Mouse (Mus musculus): ENCODE data around the gene Mrgpra2b.
"Not testable (repeated sequence)": the region's sequence is repeated elsewhere in the genome, so short reads cannot be mapped to it uniquely, and the experiment has no call there.

Mrgpra2b gene

DNA sequence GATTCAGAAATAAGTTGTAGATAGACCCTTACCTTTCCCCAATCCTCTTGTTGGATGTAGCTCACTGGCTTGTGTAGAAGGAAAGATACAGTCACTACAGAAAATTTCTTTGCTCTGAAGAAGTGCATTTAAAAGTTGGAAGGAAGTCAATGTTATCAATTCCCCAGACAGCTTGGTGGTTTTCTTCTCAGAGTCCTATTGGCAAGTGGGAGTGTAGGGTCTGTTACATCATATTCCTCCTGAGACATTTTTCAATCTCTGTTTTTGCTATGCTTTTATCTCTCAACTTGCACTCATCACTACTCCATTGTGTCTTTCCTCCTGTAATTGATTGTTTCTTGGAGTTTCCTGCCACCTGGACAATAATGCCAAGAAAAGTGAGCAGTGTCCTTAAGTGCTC, at the start of gene Mrgpra2b:
Gene Mrgpra2b (minus strand): TSS at position 101 of the 400 bp plus-strand sequence.
- DNase-seq (ENCODE audit: inconsistent ontology term): no peak

DNA sequence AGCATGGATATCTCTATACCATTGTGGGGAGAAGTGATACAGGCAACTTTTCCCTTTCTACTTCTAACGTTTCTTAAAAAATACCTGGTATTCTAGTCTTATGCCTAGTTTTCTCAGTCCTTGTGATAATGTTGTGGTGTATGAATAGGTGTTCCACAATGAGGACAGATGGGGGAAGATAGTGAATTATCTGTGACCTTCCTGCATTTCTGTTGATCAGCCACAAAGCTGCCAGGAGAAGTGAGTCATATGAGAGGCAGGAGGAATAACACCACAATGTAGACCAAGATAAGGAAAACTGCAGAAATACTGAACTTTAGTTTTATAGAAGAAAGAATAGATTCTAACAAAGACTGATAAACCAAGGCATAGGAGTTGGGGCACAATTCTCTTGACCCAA, 12.3 kb downstream of the Mrgpra2b start:
- DNase-seq (ENCODE audit: inconsistent ontology term): no peak

DNA sequence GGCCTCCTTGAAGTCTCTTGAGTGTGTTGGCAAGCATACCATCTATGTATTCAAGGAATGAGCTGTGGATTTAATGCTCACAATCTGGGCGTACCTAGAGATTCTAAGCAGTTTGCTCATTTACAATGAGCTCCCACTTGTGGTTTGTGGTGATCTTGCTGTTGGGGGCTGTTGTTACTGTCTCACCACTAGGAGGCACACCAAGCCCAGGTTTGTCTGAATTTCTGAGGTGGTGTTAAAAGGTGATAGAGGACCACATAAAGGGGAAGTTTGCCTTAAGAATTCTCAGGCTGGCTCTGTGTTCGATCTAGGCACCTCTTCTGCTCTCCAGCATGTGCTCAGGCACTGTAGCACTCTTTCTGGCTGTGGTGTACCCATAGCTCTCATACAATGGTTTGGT, 13.6 kb downstream of the Mrgpra2b start:
- DNase-seq (ENCODE audit: inconsistent ontology term): no peak

DNA sequence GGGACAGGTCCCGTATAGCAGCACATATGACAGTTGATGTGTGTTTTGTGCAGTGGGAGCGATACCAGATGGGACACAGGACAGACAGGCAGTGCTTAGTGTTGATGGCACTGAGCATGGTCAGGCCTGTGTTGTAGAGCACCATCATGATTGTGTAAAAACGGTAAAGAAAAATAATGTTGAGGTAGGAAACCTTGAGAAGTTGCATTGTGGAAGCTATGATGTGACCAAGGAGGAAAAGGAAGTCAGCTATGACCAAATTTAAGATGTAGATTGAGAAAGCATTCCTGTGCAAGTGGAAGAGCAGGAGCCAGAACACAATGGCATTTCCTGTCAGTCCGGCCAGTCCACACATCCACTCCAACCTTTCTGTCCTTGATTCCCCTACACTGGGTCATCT, 25.7 kb downstream of the Mrgpra2b start:
- DNase-seq (ENCODE audit: inconsistent ontology term): no peak

DNA sequence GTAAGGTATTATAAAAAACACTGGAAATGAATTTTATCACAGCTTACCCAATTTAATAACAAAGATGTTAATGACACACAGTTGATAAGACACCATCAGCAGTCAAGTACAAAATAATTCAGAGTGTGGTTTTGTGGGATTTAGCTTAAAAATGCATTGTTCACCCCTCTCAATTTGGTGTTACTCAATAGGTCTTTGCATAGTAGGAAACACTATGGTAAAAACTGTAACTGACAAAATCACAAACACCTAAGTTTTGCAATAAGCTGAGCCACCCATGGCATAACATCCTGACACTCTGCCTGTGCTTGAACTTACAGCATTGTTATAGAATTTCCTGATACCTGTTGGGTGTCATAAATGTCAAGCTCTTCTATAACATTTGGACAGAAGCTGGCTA, 37.4 kb downstream of the Mrgpra2b start:
- not testable (repeated sequence) for DNase-seq (ENCODE audit: inconsistent ontology term)

DNA sequence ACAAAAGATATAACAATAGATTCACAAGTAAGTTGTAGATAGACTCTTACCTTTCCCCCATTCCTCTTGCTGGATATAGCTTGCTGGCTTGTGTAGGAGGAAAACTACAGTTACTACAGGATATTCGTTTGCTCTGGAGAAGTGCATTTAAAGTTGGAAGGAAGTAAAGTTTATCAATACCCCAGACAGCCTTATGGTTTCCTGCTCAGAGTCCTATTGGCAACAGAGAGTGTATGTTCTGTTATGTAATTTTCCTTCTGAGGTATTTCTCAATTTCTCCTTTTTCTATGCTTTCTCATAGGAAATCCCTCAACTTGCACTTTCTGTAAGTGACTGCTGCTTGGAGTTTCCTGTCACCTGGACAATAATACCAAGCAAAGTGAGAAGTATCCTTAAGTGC, 39.2 kb downstream of the Mrgpra2b start:
- not testable (repeated sequence) for DNase-seq (ENCODE audit: inconsistent ontology term)

DNA sequence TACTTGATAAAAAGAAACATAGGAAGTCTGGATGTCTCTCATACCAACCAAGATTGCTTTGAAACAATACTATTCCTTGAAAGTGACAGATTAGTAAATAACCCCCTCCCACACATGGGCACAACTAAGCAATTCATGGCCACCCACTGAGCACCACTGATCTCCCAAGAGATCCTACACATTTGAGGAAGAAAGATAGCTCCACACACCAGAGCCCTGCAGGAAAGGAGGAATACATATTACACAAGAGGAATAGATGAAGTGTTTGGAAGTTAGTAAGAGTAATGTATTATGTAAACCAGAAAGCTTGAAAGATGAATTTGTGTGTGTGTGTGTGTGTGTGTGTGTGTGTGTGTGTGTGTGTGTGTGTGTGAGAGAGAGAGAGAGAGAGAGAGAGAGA, 45.5 kb downstream of the Mrgpra2b start:
- not testable (repeated sequence) for DNase-seq (ENCODE audit: inconsistent ontology term)

DNA sequence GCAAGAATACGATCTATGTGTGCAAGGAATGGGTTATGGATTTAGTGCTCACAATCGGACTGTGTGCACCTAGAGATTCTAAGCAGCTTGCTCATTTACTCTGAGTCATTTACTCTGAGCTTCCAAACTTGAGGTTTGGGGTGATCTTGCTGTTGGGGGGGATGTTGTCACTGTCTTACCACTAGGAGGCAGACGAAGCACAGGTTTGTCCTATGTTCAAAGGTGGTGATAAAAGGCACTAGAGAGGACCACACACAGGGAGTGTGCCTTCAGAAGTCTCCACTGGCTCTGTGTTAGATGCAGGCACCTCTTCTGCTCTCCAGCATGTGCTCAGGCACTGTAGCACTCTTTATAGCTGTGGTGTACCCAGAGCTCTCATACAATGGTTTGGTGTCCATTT, 54.8 kb downstream of the Mrgpra2b start:
- DNase-seq (ENCODE audit: inconsistent ontology term): not testable (repeated sequence)

DNA sequence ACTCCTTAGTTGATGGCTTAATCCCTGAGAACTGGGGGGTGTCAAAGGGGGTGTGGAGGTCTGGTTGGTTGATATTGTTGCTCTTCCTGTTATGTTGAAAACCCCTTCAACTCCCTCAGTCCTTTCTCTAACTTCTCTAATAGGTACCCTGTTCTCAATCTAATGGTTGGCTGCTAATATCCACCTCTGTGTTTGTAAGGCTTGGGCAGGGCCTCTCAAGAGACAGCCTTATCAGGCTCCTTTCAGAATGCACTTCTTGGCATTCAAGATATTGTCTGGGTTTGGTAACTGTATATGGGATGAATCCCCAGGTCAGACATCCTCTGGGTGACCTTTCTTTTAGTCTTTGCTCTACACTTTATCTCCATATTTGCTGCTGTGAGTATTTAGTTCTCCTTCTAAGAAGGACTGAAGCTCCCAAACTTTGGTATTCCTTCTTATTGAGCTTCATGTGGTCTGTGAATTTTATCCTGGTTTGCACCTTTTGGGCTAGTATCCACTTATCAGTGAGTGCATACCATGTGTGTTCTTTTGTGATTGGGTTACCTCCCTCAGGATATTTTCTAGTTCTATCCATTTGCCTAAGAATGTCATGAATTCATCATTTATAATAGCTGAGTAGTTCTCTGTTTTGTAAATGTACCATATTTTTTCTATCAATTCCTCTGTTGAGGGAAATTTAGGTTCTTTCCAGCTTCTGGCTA, 63.2 kb downstream of the Mrgpra2b start:
- DNase-seq (ENCODE audit: inconsistent ontology term): not testable (repeated sequence)

DNA sequence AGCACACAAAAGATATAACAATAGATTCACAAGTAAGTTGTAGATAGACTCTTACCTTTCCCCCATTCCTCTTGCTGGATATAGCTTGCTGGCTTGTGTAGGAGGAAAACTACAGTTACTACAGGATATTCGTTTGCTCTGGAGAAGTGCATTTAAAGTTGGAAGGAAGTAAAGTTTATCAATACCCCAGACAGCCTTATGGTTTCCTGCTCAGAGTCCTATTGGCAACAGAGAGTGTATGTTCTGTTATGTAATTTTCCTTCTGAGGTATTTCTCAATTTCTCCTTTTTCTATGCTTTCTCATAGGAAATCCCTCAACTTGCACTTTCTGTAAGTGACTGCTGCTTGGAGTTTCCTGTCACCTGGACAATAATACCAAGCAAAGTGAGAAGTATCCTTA, 76.6 kb downstream of the Mrgpra2b start, which contains the start of gene Mrgpra2a:
Gene Mrgpra2a (minus strand): TSS at position 125 of the 400 bp plus-strand sequence.
- DNase-seq (ENCODE audit: inconsistent ontology term): not testable (repeated sequence)

DNA sequence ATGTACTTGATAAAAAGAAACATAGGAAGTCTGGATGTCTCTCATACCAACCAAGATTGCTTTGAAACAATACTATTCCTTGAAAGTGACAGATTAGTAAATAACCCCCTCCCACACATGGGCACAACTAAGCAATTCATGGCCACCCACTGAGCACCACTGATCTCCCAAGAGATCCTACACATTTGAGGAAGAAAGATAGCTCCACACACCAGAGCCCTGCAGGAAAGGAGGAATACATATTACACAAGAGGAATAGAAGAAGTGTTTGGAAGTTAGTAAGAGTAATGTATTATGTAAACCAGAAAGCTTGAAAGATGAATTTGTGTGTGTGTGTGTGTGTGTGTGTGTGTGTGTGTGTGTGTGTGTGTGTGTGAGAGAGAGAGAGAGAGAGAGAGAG, 82.9 kb downstream of the Mrgpra2b start:
- DNase-seq (ENCODE audit: inconsistent ontology term): not testable (repeated sequence)

DNA sequence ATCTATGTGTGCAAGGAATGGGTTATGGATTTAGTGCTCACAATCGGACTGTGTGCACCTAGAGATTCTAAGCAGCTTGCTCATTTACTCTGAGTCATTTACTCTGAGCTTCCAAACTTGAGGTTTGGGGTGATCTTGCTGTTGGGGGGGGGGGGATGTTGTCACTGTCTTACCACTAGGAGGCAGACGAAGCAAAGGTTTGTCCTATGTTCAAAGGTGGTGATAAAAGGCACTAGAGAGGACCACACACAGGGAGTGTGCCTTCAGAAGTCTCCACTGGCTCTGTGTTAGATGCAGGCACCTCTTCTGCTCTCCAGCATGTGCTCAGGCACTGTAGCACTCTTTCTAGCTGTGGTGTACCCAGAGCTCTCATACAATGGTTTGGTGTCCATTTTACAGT, 92.2 kb downstream of the Mrgpra2b start:
- DNase-seq (ENCODE audit: inconsistent ontology term): not testable (repeated sequence)

DNA sequence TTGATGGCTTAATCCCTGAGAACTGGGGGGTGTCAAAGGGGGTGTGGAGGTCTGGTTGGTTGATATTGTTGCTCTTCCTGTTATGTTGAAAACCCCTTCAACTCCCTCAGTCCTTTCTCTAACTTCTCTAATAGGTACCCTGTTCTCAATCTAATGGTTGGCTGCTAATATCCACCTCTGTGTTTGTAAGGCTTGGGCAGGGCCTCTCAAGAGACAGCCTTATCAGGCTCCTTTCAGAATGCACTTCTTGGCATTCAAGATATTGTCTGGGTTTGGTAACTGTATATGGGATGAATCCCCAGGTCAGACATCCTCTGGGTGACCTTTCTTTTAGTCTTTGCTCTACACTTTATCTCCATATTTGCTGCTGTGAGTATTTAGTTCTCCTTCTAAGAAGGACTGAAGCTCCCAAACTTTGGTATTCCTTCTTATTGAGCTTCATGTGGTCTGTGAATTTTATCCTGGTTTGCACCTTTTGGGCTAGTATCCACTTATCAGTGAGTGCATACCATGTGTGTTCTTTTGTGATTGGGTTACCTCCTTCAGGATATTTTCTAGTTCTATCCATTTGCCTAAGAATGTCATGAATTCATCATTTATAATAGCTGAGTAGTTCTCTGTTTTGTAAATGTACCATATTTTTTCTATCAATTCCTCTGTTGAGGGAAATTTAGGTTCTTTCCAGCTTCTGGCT, 100.7 kb downstream of the Mrgpra2b start:
- DNase-seq (ENCODE audit: inconsistent ontology term): not testable (repeated sequence)

Measured in Muller cell, postnatal 12 days (primary cell).